Mouse (Mus musculus) CH12.LX (cell line): Measurements from ENCODE around the gene Cuedc2. TPM values are rescaled to one million over a fixed set of nuclear protein-coding genes. Genes with fewer than 3 reads are reported as not detected.

Source experiments
- DNase-seq: peaks from one replicate; pipeline ENCODE4 v3.0.0-alpha.2; 2013; ENCODE audit errors: extremely low read depth
- H3K27ac ChIP-seq: 2 replicates; pipeline ENCODE4 v1.5.1; 2012; ENCODE audit warnings: low read depth, mild to moderate bottlenecking, control low read depth, moderate library complexity; ENCODE audit not compliant: insufficient read depth
- H3K27me3 ChIP-seq: replicated peaks from 2 replicates; pipeline ENCODE3; 2012; ENCODE audit warnings: inconsistent platforms
- H3K36me3 ChIP-seq, 2 experiments: replicated peaks in 1 of 2; 2 replicates each; pipeline versions ENCODE3 to v1.6.1; 2012; ENCODE audit warnings: inconsistent platforms in 1 of 2, low read length in 1 of 2, mild to moderate bottlenecking in 1 of 2, mixed read lengths in 1 of 2, moderate library complexity in 1 of 2; ENCODE audit not compliant: control insufficient read depth in 1 of 2, insufficient read depth in 1 of 2
- H3K4me1 ChIP-seq, 2 experiments: 2 replicates each; pipeline ENCODE4 v1.6.1; 2012; ENCODE audit warnings: inconsistent platforms in 1 of 2, moderate library complexity in 1 of 2; ENCODE audit not compliant: insufficient read depth in 2 of 2, control insufficient read depth in 1 of 2
- H3K4me2 ChIP-seq: 2 replicates; pipeline ENCODE4 v1.6.1; 2012; ENCODE audit warnings: low read depth, mild to moderate bottlenecking, control low read depth; ENCODE audit not compliant: poor library complexity, insufficient read depth, severe bottlenecking
- H3K4me3 ChIP-seq, 3 experiments: fragments of 150-350 bp in 1 of 3; sonication (generic) in 1 of 3; replicated peaks in 1 of 3; 2 replicates each; pipeline versions ENCODE3 to v1.5.1; 2011 to 2012; ENCODE audit warnings: low read depth in 2 of 3, low read length in 2 of 3, mild to moderate bottlenecking in 2 of 3, moderate library complexity in 2 of 3, control low read depth in 1 of 3, improper control_type of control experiment in 1 of 3, inconsistent platforms in 1 of 3, mixed read lengths in 1 of 3; ENCODE audit not compliant: poor library complexity in 1 of 3
- H3K79me2 ChIP-seq: replicated peaks from 2 replicates; pipeline ENCODE4 v1.6.1; 2012; ENCODE audit warnings: mild to moderate bottlenecking, moderate library complexity; ENCODE audit not compliant: control insufficient read depth, poor library complexity, insufficient read depth, severe bottlenecking; ENCODE audit errors: extremely low read depth
- H3K9ac ChIP-seq: 2 replicates; pipeline ENCODE4 v1.6.1; 2012; ENCODE audit warnings: low read depth, mild to moderate bottlenecking, control low read depth, moderate library complexity; ENCODE audit not compliant: insufficient read depth
- H3K9me3 ChIP-seq: replicated peaks from 2 replicates; pipeline ENCODE3; 2012; ENCODE audit warnings: low read length, inconsistent platforms, mixed read lengths
- BHLHE40 ChIP-seq: IDR thresholded peaks from 2 replicates; pipeline ENCODE4 v1.6.1; 2011; ENCODE audit warnings: mild to moderate bottlenecking, low read depth, low read length, improper control_type of control experiment
- CHD1 ChIP-seq: IDR thresholded peaks from 2 replicates; pipeline ENCODE4 v1.6.1; 2012; ENCODE audit warnings: low read depth, low read length, improper control_type of control experiment, inconsistent platforms
- CHD2 ChIP-seq: IDR thresholded peaks from 2 replicates; pipeline ENCODE4 v1.6.1; 2011; ENCODE audit warnings: low read length, improper control_type of control experiment
- CTCF ChIP-seq, 2 experiments: IDR thresholded peaks in 1 of 2; conservative IDR thresholded peaks in 1 of 2; 2 replicates each; pipeline ENCODE4 v1.5.1; 2011 to 2012; ENCODE audit warnings: low read depth in 2 of 2, low read length in 2 of 2, improper control_type of control experiment in 1 of 2, inconsistent platforms in 1 of 2, mild to moderate bottlenecking in 1 of 2, moderate library complexity in 1 of 2
- ELF1 ChIP-seq: IDR thresholded peaks from 2 replicates; pipeline ENCODE4 v1.6.1; 2014; ENCODE audit warnings: low read depth, mild to moderate bottlenecking, inconsistent platforms, low read length, improper control_type of control experiment
- EP300 ChIP-seq: IDR thresholded peaks from 2 replicates; pipeline ENCODE4 v1.6.1; 2011; ENCODE audit warnings: low read length, improper control_type of control experiment
- GABPA ChIP-seq: IDR thresholded peaks from 2 replicates; pipeline ENCODE4 v1.6.1; 2012; ENCODE audit warnings: low read depth, low read length, improper control_type of control experiment, inconsistent platforms; ENCODE audit not compliant: insufficient replicate concordance
- IRF4 ChIP-seq: IDR thresholded peaks from 2 replicates; pipeline ENCODE4 v1.6.1; 2014; ENCODE audit warnings: low read depth, mild to moderate bottlenecking, inconsistent platforms, low read length, improper control_type of control experiment
- JUN ChIP-seq: IDR thresholded peaks from 2 replicates; pipeline ENCODE4 v1.6.1; 2011; ENCODE audit warnings: low read depth, mild to moderate bottlenecking, low read length, improper control_type of control experiment, moderate library complexity; ENCODE audit not compliant: insufficient read depth
- KAT2A ChIP-seq: IDR thresholded peaks from 2 replicates; pipeline ENCODE4 v1.6.1; 2012; ENCODE audit warnings: low read length, improper control_type of control experiment, inconsistent platforms; ENCODE audit not compliant: insufficient replicate concordance
- MAFK ChIP-seq: IDR thresholded peaks from 2 replicates; pipeline ENCODE4 v1.6.1; 2011; ENCODE audit warnings: low read length, improper control_type of control experiment; ENCODE audit not compliant: insufficient replicate concordance
- MYC ChIP-seq: IDR thresholded peaks from 2 replicates; pipeline ENCODE4 v1.6.1; 2011; ENCODE audit warnings: low read depth, mild to moderate bottlenecking, improper control_type of control experiment, low read length
- NRF1 ChIP-seq: IDR thresholded peaks from 2 replicates; pipeline ENCODE4 v1.6.1; 2014; ENCODE audit warnings: low read depth, mild to moderate bottlenecking, inconsistent platforms, low read length, improper control_type of control experiment, moderate library complexity
- PAX5 ChIP-seq: IDR thresholded peaks from 2 replicates; pipeline ENCODE4 v1.6.1; 2012; ENCODE audit warnings: low read length, inconsistent platforms, mixed read lengths
- POLR2A ChIP-seq: IDR thresholded peaks from 2 replicates; pipeline ENCODE4 v1.6.1; 2011; ENCODE audit warnings: low read depth, mild to moderate bottlenecking, improper control_type of control experiment, low read length
- POLR2AphosphoS2 ChIP-seq: IDR thresholded peaks from 2 replicates; pipeline ENCODE4 v1.6.1; 2011; ENCODE audit warnings: low read depth, low read length, improper control_type of control experiment
- RAD21 ChIP-seq: IDR thresholded peaks from 2 replicates; pipeline ENCODE4 v1.6.1; 2011; ENCODE audit warnings: low read depth, mild to moderate bottlenecking, low read length, improper control_type of control experiment, moderate library complexity
- RCOR1 ChIP-seq: conservative IDR thresholded peaks from 2 replicates; pipeline ENCODE4 v1.6.1; 2012; ENCODE audit warnings: low read depth, mild to moderate bottlenecking, inconsistent platforms, low read length, improper control_type of control experiment
- SIN3A ChIP-seq: IDR thresholded peaks from 2 replicates; pipeline ENCODE4 v1.6.1; 2012; ENCODE audit warnings: low read length, improper control_type of control experiment, inconsistent platforms
- UBTF ChIP-seq: IDR thresholded peaks from 2 replicates; pipeline ENCODE4 v1.6.1; 2012; ENCODE audit warnings: low read depth, mild to moderate bottlenecking, inconsistent platforms, low read length, improper control_type of control experiment, moderate library complexity
- USF1 ChIP-seq: IDR thresholded peaks from 2 replicates; pipeline ENCODE4 v1.6.1; 2014; ENCODE audit warnings: low read depth, mild to moderate bottlenecking, inconsistent platforms, low read length, improper control_type of control experiment
- ZC3H11A ChIP-seq: IDR thresholded peaks from 2 replicates; pipeline ENCODE4 v1.6.1; 2012; ENCODE audit warnings: low read depth, mild to moderate bottlenecking, inconsistent platforms, low read length, improper control_type of control experiment
- ZKSCAN1 ChIP-seq: IDR thresholded peaks from 2 replicates; pipeline ENCODE4 v1.6.1; 2012; ENCODE audit warnings: low read depth, inconsistent platforms, low read length, improper control_type of control experiment, borderline replicate concordance
- dilution Hi-C: fragments of 300-500 bp; cut with MboI; formaldehyde crosslinking; loops from 2 replicates; pipeline ENCODE4 v1.14.3; 2020; ENCODE audit warnings: low sequenced_read_pairs; ENCODE audit not compliant: extremely low pct_unique_long_range_greater_than_20kb, extremely low pct_ligation_motif_present
- in situ Hi-C: fragments of 300-500 bp; cut with MboI; formaldehyde crosslinking; loops from 3 replicates; pipeline ENCODE4 v1.14.3; 2019; ENCODE audit warnings: low sequenced_read_pairs, low pct_ligation_motif_present, low pct_unique_long_range_greater_than_20kb, mixed read lengths
- polyA plus RNA-seq: library from polyadenylated mRNA; unstranded; fragments of >175 nt; gene quantifications from 2 replicates; pipeline ENCODE4 v1.2.1, GENCODE M21; 2012; ENCODE audit warnings: low read depth; ENCODE audit not compliant: insufficient read length
- total RNA-seq, 2 experiments: library from RNA; depleted of rRNA; stranded (reverse); fragments of 300-350 nt in 1 of 2; fragments of >200 nt in 1 of 2; gene quantifications; 2 replicates each; pipeline ENCODE4 v1.2.3; 2012 to 2014

Gene Cuedc2
- total and polyA plus RNA-seq, 3 experiments = 94.4 to 117 (median 102) TPM

DNA sequence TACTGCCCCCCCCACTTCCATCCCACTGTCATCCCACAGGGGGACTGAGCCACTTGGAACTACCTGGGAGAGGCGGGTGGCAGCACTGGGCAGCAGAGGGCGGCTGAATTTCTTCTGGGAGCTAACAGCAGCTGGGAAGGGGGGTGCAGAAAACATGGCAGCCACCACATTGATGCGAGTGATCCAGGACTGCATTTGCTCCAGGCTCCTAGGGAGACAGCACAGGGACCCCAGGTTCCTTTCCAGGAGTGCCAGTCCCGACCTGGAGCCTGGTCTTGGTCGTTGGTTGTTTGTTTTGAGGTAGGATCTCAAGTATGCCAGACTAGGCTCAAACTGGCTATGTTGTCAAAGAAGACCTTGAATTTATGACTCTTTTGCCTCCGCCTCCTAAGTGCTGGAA lies 24.9 kb downstream of the Cuedc2 start:
- in situ Hi-C loops = no loop called here
- H3K27me3 ChIP-seq = no peaks in the 10 kb centered on the region
- H3K4me1 ChIP-seq = peaks cover 0 to 52% of the 10 kb centered on the region in 2 experiments; a peak in 2 of 4 replicates

DNA sequence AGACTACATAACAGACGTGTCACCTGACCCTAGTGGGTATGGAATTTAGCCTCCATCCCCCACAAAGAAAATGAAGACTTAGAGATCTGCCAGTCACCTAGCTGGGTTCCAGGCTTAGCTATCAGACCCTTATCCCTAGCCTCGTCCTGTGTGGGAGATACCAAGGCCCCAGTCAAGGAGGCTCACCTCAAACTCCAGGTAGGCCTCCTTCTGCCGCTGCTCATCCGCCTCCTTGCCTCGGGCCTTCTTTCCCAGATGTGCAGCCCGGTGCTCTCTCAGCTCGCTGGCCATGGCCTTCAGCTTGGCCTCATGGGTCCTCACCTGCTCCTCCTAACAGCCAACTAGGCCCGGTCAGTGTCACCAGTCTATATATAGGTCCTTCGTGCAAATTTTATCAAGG lies 25.4 kb downstream of the Cuedc2 start:
- H3K4me1 ChIP-seq = peaks cover 0 to 50% of the 10 kb centered on the region in 2 experiments; a peak in 2 of 4 replicates
- H3K9me3 ChIP-seq = peaks cover 6% of the 10 kb centered on the region
- DNase-seq = no peak
- TF ChIP-seq MYC (no peak), RAD21 (no peak), KAT2A (no peak), MAFK (no peak), IRF4 (no peak), JUN (no peak), UBTF (no peak)
- H3K36me3 ChIP-seq = peaks cover 64 to 84% of the 10 kb centered on the region in 2 experiments
- H3K9ac ChIP-seq = no peak overlapping the region
- no peak overlapping the region for H3K27ac ChIP-seq
- in situ Hi-C loops (no loop called here), dilution Hi-C loops (no loop called here)
- H3K4me3 ChIP-seq = no peak overlapping the region
- no peaks in the 10 kb centered on the region for H3K27me3 ChIP-seq
- no peak overlapping the region for H3K4me2 ChIP-seq
- H3K79me2 ChIP-seq = no peaks in the 10 kb centered on the region

More for the DNA sequence above, 24.9 kb downstream of the Cuedc2 start:
- peaks cover 8% of the 10 kb centered on the region for H3K9me3 ChIP-seq
- H3K79me2 ChIP-seq = no peaks in the 10 kb centered on the region
- no peak overlapping the region for H3K4me2 ChIP-seq
- H3K36me3 ChIP-seq = peaks cover 59 to 83% of the 10 kb centered on the region in 2 experiments
- dilution Hi-C loops = no loop called here
- H3K9ac ChIP-seq = no peak overlapping the region
- no peak for TF ChIP-seq POLR2AphosphoS2
- no peak for TF ChIP-seq USF1
- TF ChIP-seq CHD1 = no peak
- no peak for TF ChIP-seq JUN
- TF ChIP-seq CTCF (conservative IDR thresholded peaks at IDR 0.05 in 1 of 2, IDR thresholded peaks at IDR 0.05 in 1 of 2; ENCODE audit: low read depth in 2 of 2, low read length in 2 of 2) = no peak
- TF ChIP-seq SIN3A = no peak
- TF ChIP-seq ELF1 = no peak
- no peak for TF ChIP-seq GABPA
- no peak for TF ChIP-seq ZKSCAN1
- no peak for TF ChIP-seq NRF1
- no peak for TF ChIP-seq POLR2A
- TF ChIP-seq BHLHE40 = no peak
- no peak for TF ChIP-seq RCOR1
- TF ChIP-seq EP300 = no peak
- TF ChIP-seq ZC3H11A = no peak
- no peak for TF ChIP-seq UBTF
- no peak for TF ChIP-seq PAX5
- TF ChIP-seq CHD2 = no peak
- no peak for TF ChIP-seq MYC
- DNase-seq = no peak
- no peak overlapping the region for H3K27ac ChIP-seq
- no peak overlapping the region for H3K4me3 ChIP-seq
